Mouse (Mus musculus): ENCODE results near the gene Rps6ka5.

Rps6ka5 gene

GRCm38 (mm10) chr12:100604540-100604939, 122.2 kb downstream of the Rps6ka5 start:
- DNase-seq (ENCODE audit: low spot score in 2 of 2) = no peak

GRCm38 (mm10) chr12:100594700-100595099, 132.1 kb downstream of the Rps6ka5 start:
- DNase-seq (ENCODE audit: low spot score in 2 of 2) = no peak

- peak; percentile 37 to 39 for DNase-seq (ENCODE audit: low spot score in 2 of 2)
These were observed 140.2 kb downstream of the Rps6ka5 start for GRCm38 (mm10) chr12:100586601-100587000.

GRCm38 (mm10) chr12:100579221-100579620, 147.6 kb downstream of the Rps6ka5 start:
- DNase-seq (ENCODE audit: low spot score in 2 of 2) = no peak

GRCm38 (mm10) chr12:100578291-100578690, 148.5 kb downstream of the Rps6ka5 start:
- peak; percentile 31 to 54 for DNase-seq (ENCODE audit: low spot score in 2 of 2)

GRCm38 (mm10) chr12:100575739-100576138, 151.0 kb downstream of the Rps6ka5 start:
- DNase-seq (ENCODE audit: low spot score in 2 of 2) = no peak

- no peak for DNase-seq (ENCODE audit: low spot score in 2 of 2)
These were observed 156.2 kb downstream of the Rps6ka5 start for GRCm38 (mm10) chr12:100570522-100571072.

- peak; percentile 55 to 78 for DNase-seq (ENCODE audit: low spot score in 2 of 2)
These were observed 158.0 kb downstream of the Rps6ka5 start for GRCm38 (mm10) chr12:100568831-100569230.

GRCm38 (mm10) chr12:100568105-100568504, 158.7 kb downstream of the Rps6ka5 start:
- no peak for DNase-seq (ENCODE audit: low spot score in 2 of 2)

- no peak for DNase-seq (ENCODE audit: low spot score in 2 of 2)
These were observed 159.2 kb downstream of the Rps6ka5 start for GRCm38 (mm10) chr12:100567627-100568026.

GRCm38 (mm10) chr12:100553675-100554074, 173.1 kb downstream of the Rps6ka5 start:
- no peak for DNase-seq (ENCODE audit: low spot score in 2 of 2)

- no peak for DNase-seq (ENCODE audit: low spot score in 2 of 2)
These were observed 174.8 kb downstream of the Rps6ka5 start for GRCm38 (mm10) chr12:100551972-100552371.

GRCm38 (mm10) chr12:100544194-100544567, 182.6 kb downstream of the Rps6ka5 start:
- DNase-seq (ENCODE audit: low spot score in 2 of 2) = no peak

- no peak for DNase-seq (ENCODE audit: low spot score in 2 of 2)
These were observed 183.2 kb downstream of the Rps6ka5 start for GRCm38 (mm10) chr12:100543437-100544193.

- DNase-seq (ENCODE audit: low spot score in 2 of 2) = no peak
These were observed 184.3 kb downstream of the Rps6ka5 start for GRCm38 (mm10) chr12:100542494-100542893.

- DNase-seq (ENCODE audit: low spot score in 2 of 2) = no peak
These were observed 184.7 kb downstream of the Rps6ka5 start for GRCm38 (mm10) chr12:100542076-100542475.

GRCm38 (mm10) chr12:100539158-100539714, 187.5 kb downstream of the Rps6ka5 start:
- no peak for DNase-seq (ENCODE audit: low spot score in 2 of 2)

GRCm38 (mm10) chr12:100538445-100539157, 188.2 kb downstream of the Rps6ka5 start:
- DNase-seq (ENCODE audit: low spot score in 2 of 2) = no peak

- DNase-seq (ENCODE audit: low spot score in 2 of 2) = no peak
These were observed 189.7 kb downstream of the Rps6ka5 start for GRCm38 (mm10) chr12:100537091-100537490.

- no peak for DNase-seq (ENCODE audit: low spot score in 2 of 2)
These were observed 191.8 kb downstream of the Rps6ka5 start for GRCm38 (mm10) chr12:100535028-100535427.

GRCm38 (mm10) chr12:100534028-100534427, 192.8 kb downstream of the Rps6ka5 start:
- no peak for DNase-seq (ENCODE audit: low spot score in 2 of 2)

GRCm38 (mm10) chr12:100533209-100533608, 193.6 kb downstream of the Rps6ka5 start:
- DNase-seq (ENCODE audit: low spot score in 2 of 2) = no peak

Data from right cerebral cortex, postnatal 36 days (tissue).